Mouse (Mus musculus) limb, embryonic 11.5 days (tissue): ENCODE results near the gene Neb. TPM values are rescaled to one million over a fixed set of nuclear protein-coding genes. Genes with fewer than 3 reads are reported as not detected.

Experiments
- microRNA-seq: library from miRNA; unstranded; fragments of <30 nt; microRNA quantifications from one replicate; pipeline ENCODE4, GENCODE M21; 2016
- polyA plus RNA-seq: library from polyadenylated mRNA; unstranded; fragments of >200 nt; fragmentation: Nextera tagmentation; extraction: Ambion mirVana; gene quantifications from 2 replicates; pipeline ENCODE4 v1.2.1, GENCODE M21; 2014

The Neb gene
- polyA plus RNA-seq, 1 experiment from 2014 or later: 8.1 TPM

Small RNA genes within 50 kb of the gene (microRNA-seq; reads per million reads assigned to microRNA genes)
- not detected for gene Gm22095

Other genes starting within 250 kb of the Neb start
- 76.9 and 82.5 TPM in 2 replicates for gene Arl5a, start 46.4 kb upstream of the Neb start, polyA plus RNA-seq